Mouse (Mus musculus): ENCODE measurements around the gene Chd6. TPM values are rescaled to one million over a fixed set of nuclear protein-coding genes. Genes with fewer than 3 reads are reported as not detected.

The Chd6 gene
- polyA plus RNA-seq, 1 experiment from 2014 or later = 32.1 TPM

DNA sequence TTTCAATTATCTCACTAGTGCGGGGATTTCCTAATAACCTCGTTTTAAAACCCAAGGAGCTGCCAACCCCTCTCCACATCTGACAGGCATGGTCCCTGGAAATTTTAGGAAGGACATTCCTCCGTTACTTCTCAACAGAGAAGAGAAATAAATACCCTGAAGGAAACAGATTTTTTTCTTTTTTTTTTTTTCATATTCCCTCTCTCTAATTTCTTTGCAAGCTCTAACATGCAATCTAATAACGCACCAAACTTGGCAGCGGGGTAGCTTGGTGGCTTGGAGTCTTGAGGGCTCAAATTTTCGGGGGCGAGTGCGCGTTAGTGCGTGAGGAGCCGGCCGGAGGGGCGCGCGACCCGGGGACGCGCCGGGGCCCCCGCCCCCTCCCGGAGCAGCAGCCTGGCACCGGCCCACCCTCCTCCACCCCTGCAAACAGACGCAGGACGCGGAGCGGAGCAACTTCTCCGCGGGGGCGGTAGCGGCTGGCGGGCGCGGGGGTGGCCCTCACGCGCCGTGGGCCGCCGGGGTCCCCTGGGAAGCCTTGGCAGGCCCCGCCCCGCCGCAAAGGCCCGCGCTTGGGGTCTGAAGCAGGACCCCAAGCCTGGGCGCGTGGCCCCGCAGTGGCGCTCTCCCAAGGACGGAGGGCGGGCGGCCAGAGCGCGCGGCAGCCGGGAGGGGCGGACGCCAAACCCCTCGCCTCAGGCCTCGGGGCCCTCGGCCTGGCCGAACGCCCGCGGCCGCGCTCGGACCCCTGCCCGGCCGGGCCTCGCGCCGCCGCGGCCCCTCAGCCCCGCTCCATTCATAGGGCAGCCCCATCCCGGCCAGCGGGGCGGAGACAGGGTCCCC lies 569 bp downstream of the Chd6 start:
- Histone ChIP-seq H3K36me3 (no peaks in the 10 kb centered on the region), H3K4me2 (peak overlapping the region; percentile 60), H3K27me3 (replicated peaks) (no peaks in the 10 kb centered on the region), H3K9me3 (replicated peaks) (no peaks in the 10 kb centered on the region), H3K4me1 (peaks cover 42% of the 10 kb centered on the region), H3K27ac (replicated peaks) (peak overlapping the region; percentile 97), H3K4me3 (replicated peaks) (peak overlapping the region; percentile 98), H3K9ac (replicated peaks) (peak overlapping the region; percentile 89)
- under 1% methylated on average over 76 of the region's 77 CpGs for WGBS
- ATAC-seq (ENCODE audit: low FRiP score) = peak; percentile 56

DNA sequence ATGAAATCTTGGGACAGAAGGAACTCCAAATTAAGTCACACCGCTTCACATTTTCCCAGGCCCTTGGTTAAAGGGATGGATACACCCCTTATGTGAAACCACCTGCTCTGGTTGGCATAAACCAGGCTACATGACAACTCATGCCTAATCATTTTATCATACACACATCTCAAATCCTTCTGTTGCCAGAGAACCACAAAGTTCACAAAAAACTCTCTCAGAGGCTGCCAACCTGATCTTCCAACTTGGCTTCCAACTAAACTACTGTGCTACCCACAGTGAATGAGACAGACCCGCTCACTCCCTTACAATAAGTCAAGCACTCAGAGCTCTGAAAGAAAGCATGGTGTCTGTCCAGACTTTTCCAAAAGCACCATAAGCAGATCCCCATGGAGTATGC lies 1.6 kb downstream of the Chd6 start:
- no peaks in the 10 kb centered on the region for H3K27me3 ChIP-seq (replicated peaks)
- peak overlapping the region; percentile 89; the same call in 1 of the 2 replicates for H3K9ac ChIP-seq (replicated peaks)
- H3K9me3 ChIP-seq (replicated peaks) = no peaks in the 10 kb centered on the region
- H3K4me2 ChIP-seq = peak overlapping the region; percentile 60
- ATAC-seq (ENCODE audit: low FRiP score) = no peak
- peak overlapping the region; percentile 98 for H3K4me3 ChIP-seq (replicated peaks)
- 69% methylated on average over 2 of the region's 2 CpGs for WGBS
- no peaks in the 10 kb centered on the region for H3K36me3 ChIP-seq
- H3K27ac ChIP-seq (replicated peaks) = no peak overlapping the region
- peaks cover 43% of the 10 kb centered on the region for H3K4me1 ChIP-seq

DNA sequence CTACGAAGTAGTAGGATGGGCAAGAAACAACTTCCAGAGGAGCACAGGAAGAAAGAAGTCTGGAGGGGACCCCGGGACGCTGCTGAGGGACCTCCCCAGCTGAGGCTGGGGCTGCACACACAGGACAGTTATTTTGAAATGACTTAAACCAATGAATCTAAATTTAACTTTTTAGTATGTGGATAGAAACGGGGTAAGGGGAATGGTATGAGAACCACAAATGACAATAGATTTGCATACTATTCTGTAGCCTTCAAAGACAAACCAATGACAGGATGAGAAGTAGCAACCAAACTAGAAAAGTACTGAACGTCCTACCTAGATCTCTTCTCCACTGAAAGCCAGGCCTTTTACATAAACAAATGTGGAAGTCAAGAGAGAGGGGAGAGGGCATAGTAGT lies 5.1 kb downstream of the Chd6 start:
- ATAC-seq (ENCODE audit: low FRiP score) = no peak
- no peak overlapping the region for H3K4me3 ChIP-seq (replicated peaks)
- H3K27ac ChIP-seq (replicated peaks) = no peak overlapping the region
- no peaks in the 10 kb centered on the region for H3K36me3 ChIP-seq
- H3K9ac ChIP-seq (replicated peaks) = no peak overlapping the region
- H3K4me1 ChIP-seq = peaks cover 31% of the 10 kb centered on the region
- H3K27me3 ChIP-seq (replicated peaks) = no peaks in the 10 kb centered on the region
- H3K9me3 ChIP-seq (replicated peaks) = no peaks in the 10 kb centered on the region
- H3K4me2 ChIP-seq = no peak overlapping the region
- WGBS = 75% methylated on average over 5 of the region's 5 CpGs

DNA sequence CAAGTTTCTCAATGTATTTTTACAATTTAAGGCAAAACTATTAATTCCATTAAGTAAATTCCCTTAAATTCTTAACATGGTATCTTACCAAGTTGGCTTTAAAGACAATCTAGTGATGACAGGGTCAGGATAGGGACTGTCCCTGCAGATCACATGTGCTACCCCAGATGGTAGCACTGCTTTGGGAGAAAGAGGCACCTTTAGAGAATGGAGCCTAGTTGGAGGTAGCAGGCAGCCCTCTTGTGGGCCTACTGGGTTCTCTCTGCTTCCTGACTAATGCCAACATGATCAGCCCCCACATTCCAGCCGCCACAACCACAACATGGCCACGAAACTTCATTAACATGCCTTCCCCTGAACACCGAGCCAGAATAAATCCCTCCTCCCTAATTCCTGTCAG lies 6.8 kb downstream of the Chd6 start:
- 78% methylated on average over 3 of the region's 3 CpGs for WGBS
- Histone ChIP-seq H3K36me3 (no peaks in the 10 kb centered on the region), H3K27ac (replicated peaks) (no peak overlapping the region), H3K27me3 (replicated peaks) (no peaks in the 10 kb centered on the region), H3K4me1 (peaks cover 22% of the 10 kb centered on the region), H3K9ac (replicated peaks) (no peak overlapping the region), H3K4me2 (no peak overlapping the region), H3K9me3 (replicated peaks) (no peaks in the 10 kb centered on the region), H3K4me3 (replicated peaks) (no peak overlapping the region)
- ATAC-seq (ENCODE audit: low FRiP score) = no peak

DNA sequence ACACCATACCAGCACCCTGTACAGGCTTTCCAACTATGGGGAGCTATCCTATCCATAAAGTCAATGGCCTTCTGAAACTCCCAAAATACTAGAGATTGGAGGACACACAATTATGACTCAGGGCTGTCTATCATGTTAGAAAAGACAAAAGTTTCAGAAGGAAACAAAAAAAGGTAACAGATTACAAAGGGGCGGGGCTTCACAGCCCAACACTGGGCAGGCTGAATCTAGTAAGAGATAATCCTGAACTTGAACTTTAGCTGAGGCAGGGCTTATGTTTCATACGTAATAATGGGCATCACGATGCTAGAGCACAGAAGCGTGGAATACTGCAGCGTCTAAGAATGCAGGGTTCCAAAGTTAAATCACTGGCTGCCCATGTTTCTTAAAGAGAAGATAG lies 11.1 kb downstream of the Chd6 start:
- no peak for ATAC-seq (ENCODE audit: low FRiP score)
- Histone ChIP-seq H3K4me2 (no peak overlapping the region), H3K4me1 (peaks cover 2% of the 10 kb centered on the region; the same call in 1 of the 2 replicates), H3K9me3 (replicated peaks) (no peaks in the 10 kb centered on the region), H3K9ac (replicated peaks) (no peak overlapping the region), H3K27me3 (replicated peaks) (no peaks in the 10 kb centered on the region), H3K36me3 (no peaks in the 10 kb centered on the region), H3K27ac (replicated peaks) (no peak overlapping the region), H3K4me3 (replicated peaks) (no peak overlapping the region)
- 94% methylated on average over 5 of the region's 5 CpGs for WGBS

DNA sequence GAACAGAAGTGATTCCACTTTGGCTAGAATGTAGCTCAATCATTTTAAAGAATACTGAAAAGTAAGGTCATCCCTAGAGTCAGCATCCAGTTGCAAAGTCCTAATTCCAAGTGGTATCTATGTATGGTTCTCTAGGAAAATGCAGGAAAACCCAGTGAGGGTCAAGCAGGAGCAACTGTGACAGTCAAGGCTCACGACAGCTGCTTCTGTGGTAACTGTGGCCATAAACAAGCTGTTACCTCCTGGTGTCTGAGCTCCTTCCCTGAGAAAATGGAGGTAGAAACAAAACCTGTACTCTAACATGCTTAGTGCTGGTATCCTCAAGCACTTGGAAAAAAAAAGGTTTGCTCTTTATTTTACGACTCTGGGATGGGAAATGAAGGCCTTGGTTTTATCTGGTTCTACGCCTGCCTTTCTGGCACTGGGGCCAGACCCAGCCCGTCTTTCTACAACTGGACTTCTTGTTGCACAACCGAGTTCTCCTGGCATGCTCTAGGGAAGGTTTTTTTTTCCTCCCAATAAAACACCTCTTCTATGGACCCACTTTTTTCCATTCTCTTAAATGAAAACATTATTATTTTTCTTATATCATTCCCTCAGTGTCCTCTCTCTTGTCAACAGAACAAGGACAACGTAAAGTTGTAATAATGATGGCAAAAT lies 18.0 kb downstream of the Chd6 start:
- WGBS = 87% methylated on average over 6 of the region's 6 CpGs
- no peak overlapping the region for H3K9ac ChIP-seq (replicated peaks)

DNA sequence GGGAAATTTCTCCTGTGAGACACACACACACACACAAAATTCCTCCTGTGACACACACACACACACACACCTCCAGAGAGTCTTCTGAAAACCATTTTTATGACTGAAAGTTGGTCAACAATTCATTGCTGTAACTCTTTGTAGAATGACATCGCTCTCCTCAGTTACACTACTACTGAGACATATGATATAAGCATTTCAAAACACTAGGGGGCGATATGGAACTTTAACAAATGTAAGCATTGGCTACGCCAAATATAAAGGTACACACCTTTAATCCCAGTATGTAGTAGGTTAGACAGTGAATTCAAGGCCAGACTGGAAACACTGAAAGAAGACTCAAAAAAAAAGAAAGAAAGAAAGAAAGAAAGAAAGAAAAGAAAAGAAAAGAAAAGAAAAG lies 18.7 kb downstream of the Chd6 start:
- no peaks in the 10 kb centered on the region for H3K36me3 ChIP-seq
- ATAC-seq (ENCODE audit: low FRiP score) = no peak
- no peaks in the 10 kb centered on the region for H3K9me3 ChIP-seq (replicated peaks)
- WGBS = 69% methylated on average over 3 of the region's 3 CpGs
- no peak overlapping the region for H3K9ac ChIP-seq (replicated peaks)
- no peak overlapping the region for H3K4me2 ChIP-seq
- peaks cover 12% of the 10 kb centered on the region for H3K4me1 ChIP-seq
- no peak overlapping the region for H3K4me3 ChIP-seq (replicated peaks)
- no peaks in the 10 kb centered on the region for H3K27me3 ChIP-seq (replicated peaks)
- no peak overlapping the region for H3K27ac ChIP-seq (replicated peaks)

More for the DNA sequence above, 18.0 kb downstream of the Chd6 start:
- H3K9me3 ChIP-seq (replicated peaks) = no peaks in the 10 kb centered on the region
- H3K27ac ChIP-seq (replicated peaks) = no peak overlapping the region
- H3K36me3 ChIP-seq = no peaks in the 10 kb centered on the region
- 0 out of 2 replicates have a peak, but pooled peaks cover 6% of the 10 kb centered on the region for H3K4me1 ChIP-seq
- no peak for ATAC-seq (ENCODE audit: low FRiP score)
- H3K4me3 ChIP-seq (replicated peaks) = no peak overlapping the region
- H3K4me2 ChIP-seq = no peak overlapping the region
- no peaks in the 10 kb centered on the region for H3K27me3 ChIP-seq (replicated peaks)

DNA sequence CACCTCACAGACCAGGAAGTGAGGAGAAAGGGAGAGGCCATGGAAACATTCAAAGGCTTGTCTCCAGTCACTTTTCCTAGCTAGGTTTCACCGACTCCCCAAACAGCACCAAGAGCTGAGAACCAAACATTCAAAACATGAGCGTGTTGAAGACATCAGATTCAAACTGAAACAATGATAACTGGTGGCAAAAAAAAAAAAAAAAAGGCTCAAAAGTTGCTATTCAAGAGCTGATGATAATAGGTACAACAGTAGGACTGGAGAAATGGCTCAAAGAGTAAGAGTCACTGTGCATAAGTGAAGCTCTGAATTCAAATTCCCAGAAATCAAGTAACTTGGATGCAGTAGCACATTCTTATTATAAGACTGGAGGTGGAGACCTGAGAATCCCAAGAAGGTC lies 30.3 kb downstream of the Chd6 start:
- no peaks in the 10 kb centered on the region for H3K9me3 ChIP-seq (replicated peaks)
- no peak overlapping the region for H3K9ac ChIP-seq (replicated peaks)
- no peak overlapping the region for H3K4me2 ChIP-seq
- ATAC-seq (ENCODE audit: low FRiP score) = no peak
- H3K27ac ChIP-seq (replicated peaks) = no peak overlapping the region
- 0 out of 2 replicates have a peak, but pooled peaks cover 4% of the 10 kb centered on the region for H3K4me1 ChIP-seq
- 96% methylated on average over 2 of the region's 2 CpGs for WGBS
- H3K36me3 ChIP-seq = no peaks in the 10 kb centered on the region
- H3K27me3 ChIP-seq (replicated peaks) = no peaks in the 10 kb centered on the region
- no peak overlapping the region for H3K4me3 ChIP-seq (replicated peaks)

DNA sequence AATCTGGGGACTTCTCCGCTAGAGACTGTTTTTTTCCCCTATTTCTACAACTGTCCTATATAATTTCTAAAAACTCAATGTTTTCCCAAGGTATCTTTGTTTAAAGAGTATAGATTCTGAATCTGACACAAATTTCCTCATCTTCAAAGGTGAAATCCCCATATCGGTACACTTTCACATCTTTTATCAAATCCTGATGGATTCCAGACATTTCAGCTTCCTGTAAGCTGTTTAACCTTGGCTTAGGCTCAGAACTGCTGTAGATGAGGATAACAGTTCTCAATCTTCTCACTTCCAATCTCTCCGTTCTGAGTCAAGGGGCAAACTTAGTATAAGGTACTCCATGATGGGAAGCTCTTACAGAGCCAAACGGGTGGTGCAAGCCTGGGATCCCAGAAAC lies 32.6 kb downstream of the Chd6 start:
- H3K9ac ChIP-seq (replicated peaks) = no peak overlapping the region
- 0 out of 2 replicates have a peak, but pooled peaks cover 4% of the 10 kb centered on the region for H3K4me1 ChIP-seq
- H3K27me3 ChIP-seq (replicated peaks) = no peaks in the 10 kb centered on the region
- H3K4me2 ChIP-seq = no peak overlapping the region
- no peak for ATAC-seq (ENCODE audit: low FRiP score)
- H3K27ac ChIP-seq (replicated peaks) = no peak overlapping the region
- 92% methylated on average over 4 of the region's 4 CpGs for WGBS
- no peaks in the 10 kb centered on the region for H3K36me3 ChIP-seq
- no peak overlapping the region for H3K4me3 ChIP-seq (replicated peaks)
- H3K9me3 ChIP-seq (replicated peaks) = no peaks in the 10 kb centered on the region

DNA sequence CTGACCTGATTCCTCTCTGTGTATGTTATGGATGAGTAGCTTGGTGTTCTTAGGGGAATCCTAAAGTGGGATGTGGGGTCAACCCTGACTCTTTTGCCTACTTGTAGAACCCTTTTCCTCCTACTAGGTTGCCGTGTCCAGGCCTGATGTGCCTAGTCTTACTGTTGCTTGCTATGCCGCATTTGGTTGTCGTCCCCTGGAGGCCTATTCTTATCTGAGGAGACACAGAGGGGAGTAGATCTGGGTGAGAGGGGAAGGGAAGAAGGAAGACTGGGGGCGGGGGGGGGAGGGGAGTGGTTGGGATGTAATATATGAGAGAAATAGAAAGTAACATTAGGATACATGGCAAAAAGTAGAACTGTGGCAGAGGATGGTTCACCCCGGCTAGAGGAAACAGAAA lies 33.3 kb downstream of the Chd6 start:
- Histone ChIP-seq H3K9me3 (replicated peaks) (no peaks in the 10 kb centered on the region), H3K4me1 (0 out of 2 replicates have a peak, but pooled peaks cover 4% of the 10 kb centered on the region), H3K27me3 (replicated peaks) (no peaks in the 10 kb centered on the region), H3K9ac (replicated peaks) (no peak overlapping the region), H3K4me3 (replicated peaks) (no peak overlapping the region), H3K27ac (replicated peaks) (no peak overlapping the region), H3K4me2 (no peak overlapping the region), H3K36me3 (no peaks in the 10 kb centered on the region)
- WGBS = 92% methylated on average over 5 of the region's 5 CpGs
- ATAC-seq (ENCODE audit: low FRiP score) = no peak

DNA sequence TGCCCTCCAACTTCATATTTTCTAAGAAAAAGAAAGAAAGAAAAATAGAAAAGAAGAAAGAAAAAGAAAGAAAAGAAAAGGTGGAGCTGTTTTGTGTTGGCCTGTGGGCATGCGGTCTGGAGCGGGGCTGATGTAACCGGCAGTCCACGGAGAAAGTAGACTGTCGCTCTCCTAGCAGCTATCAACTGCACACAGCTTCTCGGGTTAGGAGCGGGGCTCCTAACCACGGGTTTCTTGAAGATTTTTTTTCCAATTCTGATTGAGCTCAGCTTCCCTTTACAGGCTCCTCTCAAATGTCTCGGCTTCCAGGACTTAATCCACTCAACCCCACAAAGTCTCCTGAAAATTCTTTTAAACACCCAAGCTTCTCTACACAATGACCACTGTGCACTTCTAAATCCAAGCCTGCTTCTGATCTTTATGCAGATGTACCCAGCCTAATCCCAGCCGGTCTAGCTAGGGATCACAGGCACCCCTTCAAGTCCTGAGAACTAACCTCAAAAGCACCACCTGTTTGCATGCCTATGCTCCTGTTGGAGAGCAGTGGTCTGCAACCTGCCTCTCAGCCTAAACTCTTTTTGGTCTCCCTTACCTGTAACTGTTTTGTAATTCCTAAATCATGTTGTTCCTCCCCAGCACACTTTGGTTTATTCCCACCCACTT lies 42.6 kb downstream of the Chd6 start:
- H3K27ac ChIP-seq (replicated peaks) = no peak overlapping the region
- no peak for ATAC-seq (ENCODE audit: low FRiP score)
- no peaks in the 10 kb centered on the region; the same call in 1 of the 2 replicates for H3K4me1 ChIP-seq
- no peaks in the 10 kb centered on the region for H3K9me3 ChIP-seq (replicated peaks)
- 0 out of 2 replicates have a peak, but pooled peaks cover 3% of the 10 kb centered on the region for H3K36me3 ChIP-seq
- no peaks in the 10 kb centered on the region for H3K27me3 ChIP-seq (replicated peaks)
- H3K9ac ChIP-seq (replicated peaks) = no peak overlapping the region
- WGBS = 75% methylated on average over 10 of the region's 10 CpGs
- H3K4me2 ChIP-seq = no peak overlapping the region
- H3K4me3 ChIP-seq (replicated peaks) = no peak overlapping the region
